Mouse (Mus musculus) lung, adult 2 months (tissue): ENCODE data around the gene 4930524J08Rik. TPM values are rescaled to one million over a fixed set of nuclear protein-coding genes. Genes with fewer than 3 reads are reported as not detected.

ENCODE experiments used
- DNase-seq: peaks from one replicate; pipeline ENCODE4 v3.0.0; 2022
- H3K4me1 ChIP-seq: fragments of 200-500 bp; 2 replicates; pipeline ENCODE4 v1.6.1; 2011; ENCODE audit warnings: low read length; ENCODE audit not compliant: control insufficient read depth, insufficient read depth
- H3K4me3 ChIP-seq: fragments of 200-500 bp; replicated peaks from 2 replicates; pipeline ENCODE3; 2011; ENCODE audit warnings: low read depth, mild to moderate bottlenecking, control low read depth, low read length; ENCODE audit errors: extremely low read depth
- CTCF ChIP-seq: fragments of 200-500 bp; IDR thresholded peaks from 2 replicates; pipeline ENCODE4 v1.5.1; 2011; ENCODE audit warnings: mild to moderate bottlenecking, low read length, control low read depth; ENCODE audit not compliant: insufficient read depth
- POLR2A ChIP-seq: fragments of 200-500 bp; IDR thresholded peaks from 2 replicates; pipeline ENCODE4 v1.6.1; 2011; ENCODE audit warnings: low read depth, mild to moderate bottlenecking, control low read depth, low read length, borderline replicate concordance; ENCODE audit errors: extremely low read depth
- WGBS: fragments of 180-500 bp; shearing (Covaris S2); methylation state at CpG from one replicate; pipeline ENCODE4 v1.1.7; 2018; 5-methylcytosine and 5-hydroxymethylcytosine counted together
- polyA plus RNA-seq: library from polyadenylated mRNA; depleted of rRNA; stranded (reverse); fragments of >200 nt; gene quantifications from 2 replicates; pipeline ENCODE4 v1.2.3, GENCODE M21; 2012; rRNA removed

The 4930524J08Rik gene
- polyA plus RNA-seq, 1 experiment = 1.1 TPM

GRCm38 (mm10) chr5:100024403-100024802, 45.5 kb downstream of the 4930524J08Rik start:
- H3K4me1 ChIP-seq = no peaks in the 10 kb centered on the region
- no peak overlapping the region for H3K4me3 ChIP-seq
- TF ChIP-seq POLR2A (no peak), CTCF (no peak)
- WGBS = 58% methylated on average over 5 of the region's 5 CpGs
- no peak for DNase-seq

- TF ChIP-seq CTCF (no peak), POLR2A (no peak)
- Histone ChIP-seq H3K4me1 (peaks cover 1% of the 10 kb centered on the region; the same call in 1 of the 2 replicates), H3K4me3 (no peak overlapping the region)
- no peak for DNase-seq
- WGBS = 48% methylated on average over 1 of the region's 1 CpGs
These were observed 46.0 kb downstream of the 4930524J08Rik start for GRCm38 (mm10) chr5:100024868-100025267.

Other genes starting within 250 kb of the 4930524J08Rik start
- 13.5 and 13.7 TPM in 2 replicates for gene Rasgef1b, start 250.0 kb upstream of the 4930524J08Rik start, polyA plus RNA-seq
- gene Vamp9, start 72.8 kb upstream of the 4930524J08Rik start, polyA plus RNA-seq = 0.33 TPM in 1 of 2 replicates, not detected in the other
- 28.5 and 46.0 TPM in 2 replicates for gene Hnrnpd, start 123 bp upstream of the 4930524J08Rik start, polyA plus RNA-seq
- gene Hnrnpdl, start 60.6 kb downstream of the 4930524J08Rik start, polyA plus RNA-seq = 54.2 and 74.0 TPM in 2 replicates
- gene Enoph1, start 60.9 kb downstream of the 4930524J08Rik start, polyA plus RNA-seq = 33.1 and 34.0 TPM in 2 replicates
- 2.2 and 2.8 TPM in 2 replicates for gene Tmem150c, start 180.7 kb downstream of the 4930524J08Rik start, polyA plus RNA-seq